Mouse (Mus musculus): ENCODE results near the gene Spaca4.

- no peak for TF ChIP-seq CTCF (IDR thresholded peaks at IDR 0.05; ENCODE audit: borderline replicate concordance, control insufficient read depth, extremely low read depth, insufficient read depth, low read length, poor library complexity)
- TF ChIP-seq POLR2A (IDR thresholded peaks at IDR 0.05; ENCODE audit: control insufficient read depth, extremely low read depth, insufficient read depth, low read length, poor library complexity), result no peak
These were observed 14.2 kb upstream of the Spaca4 start for GRCm38 (mm10) chr7:45739820-45740219.

Measured in thymus, adult 2 months (tissue).